Mouse (Mus musculus): ENCODE data around the gene Dhx9.

DNA sequence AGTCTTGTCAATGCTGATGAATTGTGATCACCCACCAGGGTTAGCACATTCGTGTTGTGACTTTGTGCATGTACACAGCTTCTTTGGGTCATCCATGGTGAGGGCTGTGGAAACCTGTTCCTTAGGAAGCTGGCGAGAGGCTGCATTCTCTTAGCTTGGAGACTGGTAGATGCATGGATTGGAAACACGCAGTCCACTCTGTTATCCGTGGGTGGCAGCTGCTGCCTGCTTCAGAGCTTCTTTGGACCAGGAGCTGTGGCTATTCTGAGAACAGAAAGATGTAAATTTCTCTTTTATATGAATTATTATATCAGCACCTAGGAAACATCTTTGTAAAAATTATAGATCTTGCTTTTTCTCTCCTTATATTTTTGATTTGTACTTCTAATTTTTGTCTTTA, 46.7 kb downstream of the Dhx9 start:
- TF ChIP-seq CTCF (IDR thresholded peaks at IDR 0.05; ENCODE audit: low read depth) (no peak), EP300 (IDR thresholded peaks at IDR 0.05; ENCODE audit: low read depth) (no peak)

All from liver, embryonic 14.5 days (tissue).